Mouse (Mus musculus): ENCODE measurements at regions not wholly inside any gene's neighbourhood (a gene's known extent, or its start where the extent isn't known, plus 50 kb on each side); places are given as distances from the start of the nearest gene placed in this dataset.

GRCm38 (mm10) chr1:77244642-77245041 lies 270.2 kb downstream of the Epha4 start:
- no peak for ATAC-seq (ENCODE audit: low FRiP score)
- Histone ChIP-seq H3K4me1 (replicated peaks; ENCODE audit: control insufficient read depth, insufficient read depth, low read length) (no peaks in the 10 kb centered on the region), H3K4me2 (replicated peaks) (no peak overlapping the region), H3K9ac (no peak overlapping the region), H3K27me3 (ENCODE audit: control insufficient read depth, insufficient read depth, low read length) (no peaks in the 10 kb centered on the region), H3K9me3 (ENCODE audit: control insufficient read depth, low read length) (no peaks in the 10 kb centered on the region), H3K27ac (no peak overlapping the region), H3K36me3 (replicated peaks; ENCODE audit: control insufficient read depth, insufficient read depth) (no peaks in the 10 kb centered on the region), H3K4me3 (replicated peaks; ENCODE audit: low read length) (no peak overlapping the region)
- WGBS: 52% methylated on average over 2 of the region's 2 CpGs
- DNase-seq (ENCODE audit: low spot score): no peak

- no peak overlapping the region for H3K4me2 ChIP-seq (replicated peaks)
- H3K27me3 ChIP-seq (ENCODE audit: control insufficient read depth, insufficient read depth, low read length): no peaks in the 10 kb centered on the region
- no peaks in the 10 kb centered on the region for H3K9me3 ChIP-seq (ENCODE audit: control insufficient read depth, low read length)
- DNase-seq (ENCODE audit: low spot score) (no peak), ATAC-seq (ENCODE audit: low FRiP score) (no peak)
- no peaks in the 10 kb centered on the region for H3K4me1 ChIP-seq (replicated peaks; ENCODE audit: control insufficient read depth, insufficient read depth, low read length)
- 40% methylated on average over 3 of the region's 3 CpGs for whole genome bisulfite sequencing
- H3K27ac ChIP-seq: no peak overlapping the region
- no peak overlapping the region for H3K9ac ChIP-seq
- no peak overlapping the region for H3K4me3 ChIP-seq (replicated peaks; ENCODE audit: low read length)
- no peaks in the 10 kb centered on the region for H3K36me3 ChIP-seq (replicated peaks; ENCODE audit: control insufficient read depth, insufficient read depth)
Measured at GRCm38 (mm10) chr1:77246047-77246446, 268.8 kb downstream of the Epha4 start.

- no peak for DNase-seq (ENCODE audit: low spot score)
- H3K4me3 ChIP-seq (replicated peaks; ENCODE audit: low read length): no peak overlapping the region
- H3K4me1 ChIP-seq (replicated peaks; ENCODE audit: control insufficient read depth, insufficient read depth, low read length): no peaks in the 10 kb centered on the region
- no peak overlapping the region for H3K4me2 ChIP-seq (replicated peaks)
- H3K27ac ChIP-seq: no peak overlapping the region
- WGBS: 89% methylated on average over 6 of the region's 6 CpGs
- H3K9me3 ChIP-seq (ENCODE audit: control insufficient read depth, low read length): no peaks in the 10 kb centered on the region
- no peaks in the 10 kb centered on the region for H3K27me3 ChIP-seq (ENCODE audit: control insufficient read depth, insufficient read depth, low read length)
- H3K36me3 ChIP-seq (replicated peaks; ENCODE audit: control insufficient read depth, insufficient read depth): no peaks in the 10 kb centered on the region
- no peak overlapping the region for H3K9ac ChIP-seq
- no peak for ATAC-seq (ENCODE audit: low FRiP score)
Measured at GRCm38 (mm10) chr1:77254276-77254675, 260.6 kb downstream of the Epha4 start.

GRCm38 (mm10) chr1:77256115-77256842 lies 258.6 kb downstream of the Epha4 start:
- Histone ChIP-seq H3K9me3 (ENCODE audit: control insufficient read depth, low read length) (no peaks in the 10 kb centered on the region), H3K27ac (no peak overlapping the region), H3K9ac (no peak overlapping the region), H3K36me3 (replicated peaks; ENCODE audit: control insufficient read depth, insufficient read depth) (no peaks in the 10 kb centered on the region), H3K4me1 (replicated peaks; ENCODE audit: control insufficient read depth, insufficient read depth, low read length) (no peaks in the 10 kb centered on the region), H3K4me2 (replicated peaks) (no peak overlapping the region), H3K4me3 (replicated peaks; ENCODE audit: low read length) (no peak overlapping the region), H3K27me3 (ENCODE audit: control insufficient read depth, insufficient read depth, low read length) (no peaks in the 10 kb centered on the region)
- 67% methylated on average over 14 of the region's 14 CpGs for WGBS
- DNase-seq (ENCODE audit: low spot score): no peak
- ATAC-seq (ENCODE audit: low FRiP score): no peak

- no peaks in the 10 kb centered on the region for H3K4me1 ChIP-seq (replicated peaks; ENCODE audit: control insufficient read depth, insufficient read depth, low read length)
- WGBS: 64% methylated on average over 7 of the region's 7 CpGs
- no peaks in the 10 kb centered on the region for H3K36me3 ChIP-seq (replicated peaks; ENCODE audit: control insufficient read depth, insufficient read depth)
- H3K4me2 ChIP-seq (replicated peaks): no peak overlapping the region
- H3K9ac ChIP-seq: no peak overlapping the region
- no peak overlapping the region for H3K27ac ChIP-seq
- no peaks in the 10 kb centered on the region for H3K9me3 ChIP-seq (ENCODE audit: control insufficient read depth, low read length)
- no peak for DNase-seq (ENCODE audit: low spot score)
- no peak for ATAC-seq (ENCODE audit: low FRiP score)
- H3K4me3 ChIP-seq (replicated peaks; ENCODE audit: low read length): no peak overlapping the region
- H3K27me3 ChIP-seq (ENCODE audit: control insufficient read depth, insufficient read depth, low read length): no peaks in the 10 kb centered on the region
Measured at GRCm38 (mm10) chr1:77258730-77259310, 256.1 kb downstream of the Epha4 start.

GRCm38 (mm10) chr1:77259789-77260188 lies 255.1 kb downstream of the Epha4 start:
- H3K4me3 ChIP-seq (replicated peaks; ENCODE audit: low read length): no peak overlapping the region
- ATAC-seq (ENCODE audit: low FRiP score) (no peak), DNase-seq (ENCODE audit: low spot score) (no peak)
- no peaks in the 10 kb centered on the region for H3K27me3 ChIP-seq (ENCODE audit: control insufficient read depth, insufficient read depth, low read length)
- no peaks in the 10 kb centered on the region for H3K36me3 ChIP-seq (replicated peaks; ENCODE audit: control insufficient read depth, insufficient read depth)
- no peaks in the 10 kb centered on the region for H3K4me1 ChIP-seq (replicated peaks; ENCODE audit: control insufficient read depth, insufficient read depth, low read length)
- H3K9ac ChIP-seq: no peak overlapping the region
- 0 out of 2 replicates have a peak overlapping the region, but pooled peaks have one; percentile 5 for H3K4me2 ChIP-seq (replicated peaks)
- 56% methylated on average over 11 of the region's 11 CpGs for WGBS
- H3K27ac ChIP-seq: no peak overlapping the region
- H3K9me3 ChIP-seq (ENCODE audit: control insufficient read depth, low read length): no peaks in the 10 kb centered on the region

GRCm38 (mm10) chr1:77261678-77262077 lies 253.2 kb downstream of the Epha4 start:
- no peak overlapping the region for H3K4me3 ChIP-seq (replicated peaks; ENCODE audit: low read length)
- H3K4me1 ChIP-seq (replicated peaks; ENCODE audit: control insufficient read depth, insufficient read depth, low read length): peaks cover 11% of the 10 kb centered on the region; the same call in 1 of the 2 replicates
- H3K4me2 ChIP-seq (replicated peaks): no peak overlapping the region
- no peak for ATAC-seq (ENCODE audit: low FRiP score)
- DNase-seq (ENCODE audit: low spot score): no peak
- no peaks in the 10 kb centered on the region for H3K9me3 ChIP-seq (ENCODE audit: control insufficient read depth, low read length)
- 92% methylated on average over 4 of the region's 4 CpGs for WGBS
- no peaks in the 10 kb centered on the region for H3K36me3 ChIP-seq (replicated peaks; ENCODE audit: control insufficient read depth, insufficient read depth)
- H3K27me3 ChIP-seq (ENCODE audit: control insufficient read depth, insufficient read depth, low read length): no peaks in the 10 kb centered on the region
- no peak overlapping the region for H3K9ac ChIP-seq
- H3K27ac ChIP-seq: no peak overlapping the region

GRCm38 (mm10) chr1:77265677-77266076 lies 249.2 kb downstream of the Epha4 start:
- H3K27ac ChIP-seq: no peak overlapping the region
- no peak overlapping the region for H3K9ac ChIP-seq
- DNase-seq (ENCODE audit: low spot score) (no peak), ATAC-seq (ENCODE audit: low FRiP score) (no peak)
- no peaks in the 10 kb centered on the region for H3K9me3 ChIP-seq (ENCODE audit: control insufficient read depth, low read length)
- peaks cover 11% of the 10 kb centered on the region; the same call in 1 of the 2 replicates for H3K4me1 ChIP-seq (replicated peaks; ENCODE audit: control insufficient read depth, insufficient read depth, low read length)
- H3K4me2 ChIP-seq (replicated peaks): no peak overlapping the region
- H3K27me3 ChIP-seq (ENCODE audit: control insufficient read depth, insufficient read depth, low read length): no peaks in the 10 kb centered on the region
- H3K36me3 ChIP-seq (replicated peaks; ENCODE audit: control insufficient read depth, insufficient read depth): no peaks in the 10 kb centered on the region
- WGBS: 60% methylated on average over 8 of the region's 8 CpGs
- no peak overlapping the region for H3K4me3 ChIP-seq (replicated peaks; ENCODE audit: low read length)

GRCm38 (mm10) chr1:77267311-77268003 lies 247.4 kb downstream of the Epha4 start:
- no peaks in the 10 kb centered on the region for H3K9me3 ChIP-seq (ENCODE audit: control insufficient read depth, low read length)
- H3K9ac ChIP-seq: no peak overlapping the region
- peaks cover 11% of the 10 kb centered on the region; the same call in 1 of the 2 replicates for H3K4me1 ChIP-seq (replicated peaks; ENCODE audit: control insufficient read depth, insufficient read depth, low read length)
- no peak overlapping the region for H3K4me3 ChIP-seq (replicated peaks; ENCODE audit: low read length)
- ATAC-seq (ENCODE audit: low FRiP score) (no peak), DNase-seq (ENCODE audit: low spot score) (no peak)
- no peaks in the 10 kb centered on the region for H3K36me3 ChIP-seq (replicated peaks; ENCODE audit: control insufficient read depth, insufficient read depth)
- WGBS: 80% methylated on average over 4 of the region's 4 CpGs
- no peak overlapping the region for H3K4me2 ChIP-seq (replicated peaks)
- H3K27me3 ChIP-seq (ENCODE audit: control insufficient read depth, insufficient read depth, low read length): no peaks in the 10 kb centered on the region; the same call in 1 of the 2 replicates
- H3K27ac ChIP-seq: no peak overlapping the region
